Mouse (Mus musculus) ES-Bruce4 (cell line): ENCODE data around the gene Bricd5. TPM values are rescaled to one million over a fixed set of nuclear protein-coding genes. Genes with fewer than 3 reads are reported as not detected.

Experiments
- H3K27ac ChIP-seq: 2 replicates; pipeline ENCODE4 v1.5.1; 2012; ENCODE audit warnings: low read length, inconsistent platforms; ENCODE audit not compliant: insufficient read depth
- H3K27me3 ChIP-seq: 2 replicates; pipeline ENCODE4 v1.6.1; 2012; ENCODE audit warnings: mild to moderate bottlenecking, low read length, inconsistent platforms; ENCODE audit not compliant: control insufficient read depth, poor library complexity, insufficient read depth, severe bottlenecking
- H3K36me3 ChIP-seq: 2 replicates; pipeline ENCODE4 v1.6.1; 2012; ENCODE audit warnings: inconsistent platforms, mild to moderate bottlenecking, low read length, moderate library complexity; ENCODE audit not compliant: control insufficient read depth, poor library complexity, insufficient read depth, severe bottlenecking
- H3K4me1 ChIP-seq: one replicate; pipeline ENCODE4 v1.8.1; 2011; ENCODE audit warnings: low read length; ENCODE audit not compliant: control insufficient read depth, insufficient read depth
- H3K4me3 ChIP-seq: 2 replicates; pipeline ENCODE4 v1.5.1; 2011; ENCODE audit warnings: low read depth, mild to moderate bottlenecking, low read length
- H3K9ac ChIP-seq: 2 replicates; pipeline ENCODE4 v1.6.1; 2012; ENCODE audit warnings: low read depth, mild to moderate bottlenecking, inconsistent platforms; ENCODE audit not compliant: poor library complexity, severe bottlenecking
- H3K9me3 ChIP-seq: replicated peaks from 2 replicates; pipeline ENCODE4 v1.6.1; 2012; ENCODE audit warnings: mild to moderate bottlenecking, low read length, inconsistent platforms; ENCODE audit not compliant: control insufficient read depth, poor library complexity, insufficient read depth, severe bottlenecking
- CTCF ChIP-seq: IDR thresholded peaks from one replicate; pipeline ENCODE4 v1.8.1; 2011; ENCODE audit warnings: low read depth, low read length
- EP300 ChIP-seq: IDR thresholded peaks from 2 replicates; pipeline ENCODE4 v1.6.1; 2011; ENCODE audit warnings: low read depth, low read length; ENCODE audit not compliant: insufficient read depth
- POLR2A ChIP-seq: IDR thresholded peaks from one replicate; pipeline ENCODE4 v1.8.1; 2011; ENCODE audit warnings: low read length; ENCODE audit not compliant: insufficient read depth
- polyA plus RNA-seq: library from polyadenylated mRNA; stranded (reverse); fragments of >200 nt; gene quantifications from 2 replicates; pipeline ENCODE4 v1.2.4, GENCODE M21; 2011; ENCODE audit warnings: low read depth; ENCODE audit not compliant: missing spikeins, insufficient read depth, insufficient read length

Bricd5 gene
- polyA plus RNA-seq, 1 experiment = not detected

DNA sequence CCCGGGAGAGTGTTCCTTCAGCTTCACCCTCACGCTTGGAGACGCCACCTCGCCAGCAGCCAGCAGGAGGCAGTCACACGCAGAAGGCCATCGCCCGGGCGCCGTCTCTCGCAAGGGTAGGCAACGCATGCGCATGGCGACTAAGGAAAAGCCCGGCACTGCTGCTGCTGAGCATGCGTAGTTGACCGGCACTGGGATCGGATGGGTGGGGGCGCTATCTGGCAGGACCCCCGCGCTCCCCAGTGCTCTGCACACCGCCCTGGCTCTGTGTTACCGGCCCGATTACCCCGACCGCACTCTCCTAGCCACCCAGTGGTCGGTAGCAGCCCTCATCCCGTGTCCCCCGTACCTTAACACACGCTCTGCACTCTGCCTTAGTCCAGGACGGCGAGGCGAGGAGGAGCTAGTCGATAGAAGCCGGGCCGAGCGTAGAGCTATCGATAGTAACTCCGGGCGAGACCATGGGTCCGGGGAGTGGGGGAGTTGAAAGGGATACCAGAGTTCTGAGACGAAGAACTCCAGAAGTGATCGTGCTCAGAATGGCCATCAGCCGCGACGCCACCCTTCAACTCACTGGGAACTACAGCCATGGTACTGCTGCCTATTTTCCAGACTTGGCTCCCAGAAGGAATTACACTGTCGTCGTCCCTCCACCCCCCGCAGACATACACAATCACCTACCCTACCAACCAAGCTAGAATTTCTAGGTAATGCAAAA lies 5.1 kb downstream of the Bricd5 start, which contains the start of gene Mlst8:
TSS of gene Mlst8 (minus strand) at position 416 of the 718 bp plus-strand sequence.
- Histone ChIP-seq H3K9ac (peak within 1 kb of the TSS; percentile 70), H3K4me1 (peaks cover 1% of the 10 kb centered on the region), H3K36me3 (peaks cover 5% of the 10 kb centered on the region; the same call in 1 of the 2 replicates), H3K9me3 (no peaks in the 10 kb centered on the region), H3K27ac (peak within 1 kb of the TSS; percentile 86), H3K27me3 (no peaks in the 10 kb centered on the region), H3K4me3 (peak within 1 kb of the TSS; percentile 94)
- TF ChIP-seq EP300 = 0 out of 2 replicates have a peak, but pooled peaks have one; percentile 34
- TF ChIP-seq CTCF = peak; percentile 92
- peak; percentile 37 for TF ChIP-seq POLR2A

DNA sequence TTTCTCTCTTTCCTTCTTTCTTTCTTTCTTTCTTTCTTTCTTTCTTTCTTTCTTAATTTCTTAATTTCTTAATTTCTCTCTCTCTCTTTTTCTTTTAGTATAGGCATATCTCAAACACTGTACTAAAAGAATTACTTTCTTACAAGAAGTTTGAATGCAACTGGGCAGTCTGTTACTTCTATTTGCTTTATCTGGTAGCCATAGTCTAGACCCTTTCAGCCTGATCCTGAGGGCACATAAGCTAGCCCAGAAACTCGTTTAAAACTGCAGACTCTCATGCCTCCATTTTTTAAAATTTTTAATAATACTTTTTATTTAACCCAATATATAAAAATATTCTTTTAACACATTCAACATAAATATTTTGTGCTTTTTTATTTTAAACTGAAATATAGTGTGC lies 5.7 kb downstream of the Bricd5 start:
- peaks cover 1% of the 10 kb centered on the region for H3K4me1 ChIP-seq
- H3K36me3 ChIP-seq = peaks cover 5% of the 10 kb centered on the region; the same call in 1 of the 2 replicates
- H3K9ac ChIP-seq = peak overlapping the region; percentile 70
- H3K27ac ChIP-seq = no peak overlapping the region
- H3K27me3 ChIP-seq = no peaks in the 10 kb centered on the region
- no peak overlapping the region; the same call in 1 of the 2 replicates for H3K4me3 ChIP-seq
- TF ChIP-seq CTCF = no peak
- TF ChIP-seq EP300 = no peak
- TF ChIP-seq POLR2A = no peak
- H3K9me3 ChIP-seq = no peaks in the 10 kb centered on the region

DNA sequence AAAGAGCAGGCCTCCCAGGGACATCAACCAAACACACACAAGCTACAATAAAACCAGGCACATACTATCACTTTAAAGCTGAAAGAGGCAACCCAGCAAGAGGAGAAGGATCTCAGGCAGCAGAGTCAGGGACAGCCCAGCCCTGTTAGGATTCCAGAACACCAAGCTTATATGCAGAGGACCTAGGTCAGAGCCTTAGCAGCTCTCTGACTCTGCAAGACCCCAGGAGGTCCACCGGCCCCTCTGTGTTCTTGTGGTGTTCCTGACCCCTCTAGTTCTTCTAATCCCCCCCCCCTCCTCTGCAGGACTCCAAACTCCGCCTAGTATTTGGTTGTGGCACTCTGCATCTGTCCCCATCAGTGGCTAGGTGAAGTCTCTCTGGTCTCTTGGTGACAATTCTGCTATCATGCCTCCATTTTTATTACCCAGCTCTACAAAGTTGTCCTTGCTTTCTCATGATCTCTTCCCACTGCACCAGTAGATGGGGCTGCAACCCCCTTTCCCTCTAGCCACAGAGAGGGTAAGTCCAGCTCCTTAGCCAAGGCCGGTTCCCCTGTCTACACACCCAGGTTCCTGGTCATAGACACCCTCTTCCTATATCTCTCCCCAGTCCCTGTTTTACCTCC lies 6.6 kb downstream of the Bricd5 start:
- Histone ChIP-seq H3K9ac (peak overlapping the region; percentile 27; the same call in 1 of the 2 replicates), H3K9me3 (no peaks in the 10 kb centered on the region), H3K27me3 (no peaks in the 10 kb centered on the region), H3K4me1 (peaks cover 1% of the 10 kb centered on the region), H3K4me3 (no peak overlapping the region), H3K36me3 (peaks cover 5% of the 10 kb centered on the region; the same call in 1 of the 2 replicates), H3K27ac (0 out of 2 replicates have a peak overlapping the region, but pooled peaks have one; percentile 17)
- TF ChIP-seq EP300 (no peak), CTCF (peak; percentile 59), POLR2A (no peak)

DNA sequence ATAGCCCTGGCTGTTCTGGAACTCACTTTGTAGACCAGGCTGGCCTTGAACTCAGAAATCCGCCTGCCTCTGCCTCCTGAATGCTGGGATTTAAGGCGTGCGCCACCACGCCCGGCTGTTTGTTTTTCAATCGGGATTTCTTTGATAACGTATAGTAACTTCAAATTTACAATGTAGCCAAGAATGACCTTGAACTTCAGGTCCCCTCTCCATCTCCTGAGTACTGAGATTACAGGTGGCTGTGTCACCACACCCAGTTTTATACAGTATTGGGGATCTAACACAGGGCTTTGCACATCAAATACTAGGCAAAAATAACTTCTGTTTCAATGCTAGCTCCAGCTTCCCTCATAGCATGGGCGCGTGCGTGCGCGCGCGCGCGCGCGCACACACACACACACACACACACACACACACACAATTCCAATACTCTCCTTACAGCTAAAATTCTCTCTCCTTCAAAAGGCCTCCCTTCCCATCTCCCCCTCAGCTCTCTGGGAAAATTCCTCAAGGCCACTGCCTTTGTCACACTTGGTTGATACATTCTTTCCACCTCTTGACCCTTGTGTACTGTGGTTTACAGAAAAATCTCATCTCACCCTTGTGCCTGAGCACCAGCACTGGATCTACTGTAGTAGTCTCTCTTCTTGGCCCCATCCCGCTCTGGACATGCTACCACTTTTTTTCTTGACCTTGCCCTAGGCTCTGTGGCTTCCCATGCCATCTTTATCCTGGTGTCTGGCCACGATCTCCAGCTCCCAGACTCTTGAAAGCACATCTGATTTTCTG lies 7.5 kb downstream of the Bricd5 start:
- H3K4me1 ChIP-seq = peaks cover 1% of the 10 kb centered on the region
- 0 out of 2 replicates have a peak overlapping the region, but pooled peaks have one; percentile 26 for H3K27ac ChIP-seq
- H3K4me3 ChIP-seq = no peak overlapping the region
- H3K9ac ChIP-seq = no peak overlapping the region
- TF ChIP-seq EP300 (no peak), CTCF (no peak), POLR2A (no peak)
- 0 out of 2 replicates have a peak, but pooled peaks cover 5% of the 10 kb centered on the region for H3K36me3 ChIP-seq
- no peaks in the 10 kb centered on the region for H3K9me3 ChIP-seq
- no peaks in the 10 kb centered on the region for H3K27me3 ChIP-seq

DNA sequence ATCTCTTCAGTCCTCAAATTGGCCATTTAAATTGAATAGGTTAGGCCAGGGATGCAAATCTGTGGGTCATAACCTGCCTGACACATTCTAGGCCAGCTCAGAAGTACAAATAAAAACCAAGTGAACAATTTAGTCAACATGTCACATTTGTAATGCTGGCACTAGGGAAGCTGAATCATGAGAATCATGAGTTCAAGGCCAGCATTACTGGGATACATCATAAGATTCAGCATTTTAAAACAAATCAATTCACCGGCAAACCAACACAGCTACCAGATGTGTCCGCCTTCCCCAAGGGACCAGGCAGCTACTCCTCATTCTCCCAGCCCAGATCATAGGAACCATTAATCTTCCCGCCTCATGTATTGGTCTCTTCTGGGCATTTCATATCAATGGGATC lies 9.8 kb downstream of the Bricd5 start:
- no peak overlapping the region for H3K27ac ChIP-seq
- no peaks in the 10 kb centered on the region for H3K9me3 ChIP-seq
- peaks cover 1% of the 10 kb centered on the region for H3K4me1 ChIP-seq
- no peaks in the 10 kb centered on the region for H3K36me3 ChIP-seq
- no peak overlapping the region for H3K4me3 ChIP-seq
- TF ChIP-seq CTCF (no peak), EP300 (no peak), POLR2A (no peak)
- H3K9ac ChIP-seq = no peak overlapping the region
- no peaks in the 10 kb centered on the region for H3K27me3 ChIP-seq
